Mouse (Mus musculus) ES-Bruce4 (cell line): ENCODE measurements around the gene Arfgap1.

Source experiments
- CTCF ChIP-seq: IDR thresholded peaks from one replicate; pipeline ENCODE4 v1.8.1; 2011; ENCODE audit warnings: low read depth, low read length
- POLR2A ChIP-seq: IDR thresholded peaks from one replicate; pipeline ENCODE4 v1.8.1; 2011; ENCODE audit warnings: low read length; ENCODE audit not compliant: insufficient read depth

DNA sequence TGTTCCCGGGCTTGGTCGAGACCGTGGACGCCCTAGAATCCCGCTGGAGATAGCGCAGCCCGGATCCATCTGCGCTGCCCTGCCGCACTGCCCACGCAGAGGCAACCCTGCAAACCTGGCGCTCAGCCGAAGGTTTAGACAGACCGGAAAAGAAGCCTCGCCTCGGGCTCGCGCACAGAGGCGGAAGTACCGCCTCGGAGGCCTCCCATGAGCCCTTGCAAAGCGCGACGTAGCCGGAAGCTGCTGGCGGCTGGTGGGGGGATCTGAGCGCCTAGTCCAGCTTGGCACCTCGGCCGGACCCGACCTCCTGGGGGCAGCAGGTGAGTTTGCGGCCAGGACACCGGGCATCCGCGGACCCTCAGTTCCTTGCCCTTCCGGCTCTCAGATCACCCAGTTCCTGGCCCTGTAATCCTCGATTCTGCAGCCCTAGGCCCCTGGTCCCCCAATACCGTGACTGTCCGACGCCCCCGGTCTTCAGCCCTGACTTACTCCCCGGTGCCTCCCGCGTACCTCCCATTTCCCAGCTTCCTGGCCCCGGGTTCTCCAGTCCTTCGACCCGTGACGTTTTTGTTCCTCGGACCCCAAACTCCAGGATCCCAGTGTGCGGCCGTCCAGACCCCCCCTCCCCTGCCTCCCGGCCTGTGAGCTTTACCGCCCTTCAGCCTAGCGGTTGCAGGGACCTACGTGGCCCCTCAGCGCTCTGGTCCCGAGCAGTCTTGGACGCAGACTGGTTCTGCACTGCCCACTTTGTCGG lies at the start of gene Arfgap1:
- TF ChIP-seq POLR2A (peak; percentile 55), CTCF (no peak)
